Mouse (Mus musculus) hematopoietic multipotent progenitor cell, adult 10-12 weeks (in vitro differentiated cells): ENCODE data around the gene Gm20917. TPM values are rescaled to one million over a fixed set of nuclear protein-coding genes. Genes with fewer than 3 reads are reported as not detected.

Experiments
- polyA plus RNA-seq: library from polyadenylated mRNA; stranded (reverse); fragments of >175 nt; gene quantifications from 2 replicates; pipeline ENCODE4 v1.2.3, GENCODE M21; 2012; ENCODE audit warnings: low replicate concordance

The Gm20917 gene
- polyA plus RNA-seq = not detected in 2 replicates

GRCm38 (mm10) chrY:79151022-79151421 lies at the start of gene Gm20917:
TSS of gene Gm20917 (minus strand) at chrY:79151122.

Other genes starting within 250 kb of the Gm20917 start
- gene Gm20916, start 168.4 kb upstream of the Gm20917 start, polyA plus RNA-seq = not detected in 2 replicates